9 mouse cellular contexts compared by ENCODE assay signal in genomic region chr8:121841242-121841641, GRCm38 (mm10). TPM values are rescaled to one million over a fixed set of nuclear protein-coding genes. Genes with fewer than 3 reads are reported as not detected.
DNase-seq lines count a peak whose midpoint lies in the region; ATAC-seq and TF ChIP-seq lines count a peak whose summit lies in the region.
"Had no signal": no experiment of that assay in that cellular context is flagged by ENCODE, and none has a peak within 500 bp of the region (broad histone marks: within the 10 kb centered on the region; RNA-seq: fewer than 3 reads in every experiment).

No protein-coding gene starts in this region.

- no peaks in the 10 kb centered on the region for H3K4me1 ChIP-seq in kidney, postnatal 0 days (replicated peaks; ENCODE audit: insufficient read depth, low read length)
- H3K4me1 ChIP-seq in liver, embryonic 14.5 days (replicated peaks; ENCODE audit: control insufficient read depth in 2 of 2, insufficient read depth in 2 of 2, low read length in 1 of 2): no peaks in the 10 kb centered on the region
- H3K4me1 ChIP-seq in heart, embryonic 10.5 days: no peaks in the 10 kb centered on the region
- H3K4me1 ChIP-seq: neural tube, embryonic 12.5 days had no signal

- H3K4me3 ChIP-seq in kidney, postnatal 0 days (replicated peaks; ENCODE audit: low read depth, low read length): no peak overlapping the region
- H3K4me3 ChIP-seq in liver, embryonic 14.5 days (ENCODE audit: insufficient read depth in 1 of 2, low read depth in 2 of 2, low read length in 2 of 2): no peak overlapping the region
- H3K4me3 ChIP-seq in heart, embryonic 10.5 days: no peak overlapping the region
- H3K4me3 ChIP-seq: neural tube, embryonic 12.5 days had no signal

- 58% methylated on average over 8 of the region's 8 CpGs for WGBS in kidney, postnatal 0 days
- 43% methylated on average over 8 of the region's 8 CpGs for WGBS in liver, embryonic 14.5 days (ENCODE audit: insufficient replicate concordance)
- 53% methylated on average over 8 of the region's 8 CpGs for WGBS in heart, embryonic 10.5 days

- no peak overlapping the region for H3K9ac ChIP-seq in kidney, postnatal 0 days (ENCODE audit: low read depth, low read length)
- no peak overlapping the region for H3K9ac ChIP-seq in liver, embryonic 14.5 days (replicated peaks)
- H3K9ac ChIP-seq: neural tube, embryonic 12.5 days had no signal

- H3K36me3 ChIP-seq in kidney, postnatal 0 days (ENCODE audit: insufficient read depth, low read length): no peaks in the 10 kb centered on the region
- H3K36me3 ChIP-seq in liver, embryonic 14.5 days (replicated peaks; ENCODE audit: control insufficient read depth, insufficient read depth, low read depth): no peaks in the 10 kb centered on the region; the same call in 1 of the 2 replicates
- peaks cover 24% of the 10 kb centered on the region; the same call in 1 of the 2 replicates for H3K36me3 ChIP-seq in heart, embryonic 10.5 days
- H3K36me3 ChIP-seq: neural tube, embryonic 12.5 days had no signal

- peak; percentile 44 for DNase-seq in ovary, postnatal 14 days (ENCODE audit: low spot score)
- DNase-seq in ovary, postnatal 10 days (ENCODE audit: low spot score): no peak
- peak; percentile 59 for DNase-seq in adrenal gland, adult 2 months
- DNase-seq in embryo, embryonic 9.5 days (ENCODE audit: extremely low spot score): peak; percentile 63
- peak; percentile 18 for DNase-seq in kidney, postnatal 0 days (ENCODE audit: low spot score)
- no peak for DNase-seq in liver, embryonic 14.5 days (ENCODE audit: low read depth in 3 of 3, low spot score in 3 of 3)
- peak; percentile 53 for DNase-seq in right cerebral cortex, postnatal 25 days
- no peak for DNase-seq in heart, embryonic 10.5 days (ENCODE audit: low spot score)

- TF ChIP-seq EP300 in liver, embryonic 14.5 days (IDR thresholded peaks at IDR 0.05; ENCODE audit: low read depth): no peak

- H3K27me3 ChIP-seq in kidney, postnatal 0 days (ENCODE audit: insufficient read depth, low read length): no peaks in the 10 kb centered on the region
- no peaks in the 10 kb centered on the region for H3K27me3 ChIP-seq in liver, embryonic 14.5 days (ENCODE audit: control insufficient read depth, insufficient read depth, low read length)
- 0 out of 2 replicates have a peak, but pooled peaks cover 2% of the 10 kb centered on the region for H3K27me3 ChIP-seq in heart, embryonic 10.5 days (ENCODE audit: insufficient read depth, poor library complexity, severe bottlenecking)
- H3K27me3 ChIP-seq: neural tube, embryonic 12.5 days had no signal

- no peak overlapping the region for H3K4me2 ChIP-seq in kidney, postnatal 0 days (ENCODE audit: low read length)
- no peak overlapping the region for H3K4me2 ChIP-seq in liver, embryonic 14.5 days (ENCODE audit: low read depth)
- H3K4me2 ChIP-seq: neural tube, embryonic 12.5 days had no signal

- TF ChIP-seq CTCF in kidney, postnatal 0 days (IDR thresholded peaks at IDR 0.05; ENCODE audit: low read depth): peak; percentile 56
- TF ChIP-seq CTCF in liver, embryonic 14.5 days (IDR thresholded peaks at IDR 0.05; ENCODE audit: low read depth): peak; percentile 81

- H3K9me3 ChIP-seq in kidney, postnatal 0 days (replicated peaks; ENCODE audit: low read length): no peaks in the 10 kb centered on the region; the same call in 1 of the 2 replicates
- no peaks in the 10 kb centered on the region for H3K9me3 ChIP-seq in liver, embryonic 14.5 days (ENCODE audit: control insufficient read depth, low read length)
- no peaks in the 10 kb centered on the region for H3K9me3 ChIP-seq in heart, embryonic 10.5 days
- H3K9me3 ChIP-seq: neural tube, embryonic 12.5 days had no signal

- ATAC-seq in kidney, postnatal 0 days (replicated peaks; ENCODE audit: low FRiP score, low read depth): no peak
- ATAC-seq in liver, embryonic 14.5 days (ENCODE audit: insufficient read depth): peak; percentile 28; the same call in 1 of the 2 replicates

- H3K27ac ChIP-seq in kidney, postnatal 0 days: no peak overlapping the region
- H3K27ac ChIP-seq in liver, embryonic 14.5 days: no peak overlapping the region
- no peak overlapping the region for H3K27ac ChIP-seq in heart, embryonic 10.5 days
- H3K27ac ChIP-seq: neural tube, embryonic 12.5 days had no signal

RNA-seq across cellular contexts. Expression of gene Klhdc4, which starts 11.9 kb away (rescaled TPM):
- 10 to 100 TPM; 17.2 to 25.6 TPM for total RNA-seq in adrenal gland, adult 2 months (2021)
- polyA plus RNA-seq in adrenal gland, adult 2 months (2012; rRNA removed): 12.2 and 14.9 TPM in 2 replicates
- polyA plus RNA-seq in kidney, postnatal 0 days (2015; fragmentation: Nextera tagmentation; extraction: Ambion mirVana): 21.2 and 25.3 TPM in 2 replicates
- 9.7 and 17.0 TPM in 2 replicates for polyA plus RNA-seq in liver, embryonic 14.5 days (2012; rRNA removed)
- polyA plus RNA-seq in liver, embryonic 14.5 days (2014; fragmentation: Nextera tagmentation; extraction: Ambion mirVana): 15.6 and 18.2 TPM in 2 replicates
- 44.3 and 54.4 TPM in 2 replicates for polyA plus RNA-seq in heart, embryonic 10.5 days (2016; fragmentation: Nextera tagmentation; extraction: Ambion mirVana)

Comparison
In these comparisons a context has a peak if more than half of its experiments do, and no peak if none do; other contexts are left out.
1. DNase-seq: peak in ovary, postnatal 14 days (single experiment), adrenal gland, adult 2 months (single experiment), embryo, embryonic 9.5 days (single experiment), kidney, postnatal 0 days (single experiment) and right cerebral cortex, postnatal 25 days (single experiment); none in ovary, postnatal 10 days (single experiment), liver, embryonic 14.5 days (0 of 3) and heart, embryonic 10.5 days (single experiment).